Comparison of ENCODE assay signal across 32 mouse cellular contexts in genomic region chr11:80902664-80903063, GRCm38 (mm10). TPM values are rescaled to one million over a fixed set of nuclear protein-coding genes. Genes with fewer than 3 reads are reported as not detected.
"Had no signal": no experiment of that assay in that cellular context is flagged by ENCODE, and none has a peak within 500 bp of the region (broad histone marks: within the 10 kb centered on the region; RNA-seq: fewer than 3 reads in every experiment).

No protein-coding gene starts in this region.

- DNase-seq: cerebellum, adult 2 months; cerebellum, adult 8-10 months; cerebellum, adult 9-10 months; cerebellum, adult 9-11 months; cerebellum, postnatal 25 days; cerebellum, postnatal 36 days; embryo, embryonic 11 days; forebrain, postnatal 0 days; gastrocnemius, adult 2 months; gastrocnemius, postnatal 10 days; gastrocnemius, postnatal 14 days; gastrocnemius, postnatal 25 days; gastrocnemius, postnatal 36 days; heart, adult 11 months; heart, adult 18-20 months; heart, adult 2 months had no signal

- H3K4me1 ChIP-seq: embryonic facial prominence, embryonic 10.5 days; embryonic facial prominence, embryonic 12.5 days; embryonic facial prominence, embryonic 13.5 days; embryonic facial prominence, embryonic 15.5 days; forebrain, embryonic 10.5 days; forebrain, embryonic 13.5 days had no signal

- H3K9ac ChIP-seq: embryonic facial prominence, embryonic 12.5 days; embryonic facial prominence, embryonic 13.5 days; embryonic facial prominence, embryonic 15.5 days; forebrain, embryonic 12.5 days; forebrain, embryonic 13.5 days; forebrain, embryonic 15.5 days; forebrain, postnatal 0 days had no signal

- H3K27me3 ChIP-seq: embryonic facial prominence, embryonic 12.5 days; embryonic facial prominence, embryonic 13.5 days; embryonic facial prominence, embryonic 15.5 days; forebrain, embryonic 12.5 days; forebrain, embryonic 13.5 days; forebrain, embryonic 15.5 days had no signal

- H3K27ac ChIP-seq: embryonic facial prominence, embryonic 10.5 days; embryonic facial prominence, embryonic 12.5 days; embryonic facial prominence, embryonic 13.5 days; embryonic facial prominence, embryonic 15.5 days; forebrain, embryonic 10.5 days; forebrain, embryonic 12.5 days; forebrain, embryonic 13.5 days; forebrain, embryonic 15.5 days; gastrocnemius, adult 2 months; heart, adult 2 months had no signal

- H3K9me3 ChIP-seq: embryonic facial prominence, embryonic 10.5 days; embryonic facial prominence, embryonic 12.5 days; embryonic facial prominence, embryonic 13.5 days; embryonic facial prominence, embryonic 15.5 days; forebrain, embryonic 10.5 days; forebrain, embryonic 12.5 days; forebrain, embryonic 13.5 days; forebrain, embryonic 15.5 days had no signal

- ATAC-seq: forebrain, embryonic 13.5 days; forebrain, embryonic 14.5 days; forebrain, embryonic 15.5 days; forebrain, embryonic 16.5 days; forebrain, postnatal 0 days had no signal

- H3K4me2 ChIP-seq: embryonic facial prominence, embryonic 12.5 days; embryonic facial prominence, embryonic 13.5 days; embryonic facial prominence, embryonic 15.5 days; forebrain, embryonic 12.5 days; forebrain, embryonic 13.5 days; forebrain, embryonic 15.5 days had no signal

- H3K36me3 ChIP-seq: embryonic facial prominence, embryonic 10.5 days; embryonic facial prominence, embryonic 12.5 days; embryonic facial prominence, embryonic 13.5 days; embryonic facial prominence, embryonic 15.5 days; forebrain, embryonic 10.5 days; forebrain, embryonic 12.5 days; forebrain, embryonic 15.5 days had no signal

- H3K4me3 ChIP-seq: embryonic facial prominence, embryonic 10.5 days; embryonic facial prominence, embryonic 12.5 days; embryonic facial prominence, embryonic 13.5 days; embryonic facial prominence, embryonic 15.5 days; erythroblast, embryonic 14.5 days; forebrain, embryonic 10.5 days; forebrain, embryonic 12.5 days; forebrain, embryonic 13.5 days; forebrain, embryonic 15.5 days; gastrocnemius, adult 2 months; heart, adult 2 months had no signal

RNA-seq across cellular contexts. Expression of gene Spaca3, which starts 44.5 kb away (rescaled TPM):
- polyA plus RNA-seq: cerebellum, adult 2 months; cortical plate, adult 2 months; embryonic facial prominence, embryonic 10.5 days; embryonic facial prominence, embryonic 11.5 days; embryonic facial prominence, embryonic 12.5 days; embryonic facial prominence, embryonic 13.5 days; embryonic facial prominence, embryonic 14.5 days; embryonic facial prominence, embryonic 15.5 days; erythroblast, embryonic 14.5 days; forebrain, embryonic 10.5 days; forebrain, embryonic 11.5 days; forebrain, embryonic 12.5 days; forebrain, embryonic 13.5 days; forebrain, embryonic 14.5 days; forebrain, embryonic 15.5 days; forebrain, embryonic 16.5 days; forebrain, postnatal 0 days; frontal cortex, adult 2 months; heart, adult 2 months had no signal
